Mouse (Mus musculus): ENCODE results near the gene Plch2. TPM values are rescaled to one million over a fixed set of nuclear protein-coding genes. Genes with fewer than 3 reads are reported as not detected.

Gene Plch2
- polyA plus RNA-seq, 1 experiment from 2014 or later, result 13.3 TPM

GRCm38 (mm10) chr4:155042606-155043288, 13.8 kb downstream of the Plch2 start:
- no peaks in the 10 kb centered on the region for H3K9me3 ChIP-seq (ENCODE audit: control insufficient read depth, low read length)
- ATAC-seq (replicated peaks; ENCODE audit: low FRiP score, low TSS enrichment, low read depth) (no peak), DNase-seq (ENCODE audit: low spot score) (no peak)
- peak overlapping the region; percentile 51 for H3K4me2 ChIP-seq (ENCODE audit: low read length)
- H3K4me1 ChIP-seq (replicated peaks; ENCODE audit: control insufficient read depth, insufficient read depth, low read length), result no peaks in the 10 kb centered on the region
- 6% methylated on average over 40 of the region's 65 CpGs for WGBS
- H3K36me3 ChIP-seq (ENCODE audit: control insufficient read depth, insufficient read depth, low read length), result no peaks in the 10 kb centered on the region
- peaks cover 44% of the 10 kb centered on the region for H3K27me3 ChIP-seq (replicated peaks; ENCODE audit: control insufficient read depth, insufficient read depth, low read length)
- H3K9ac ChIP-seq (ENCODE audit: low read length), result no peak overlapping the region
- peak overlapping the region; percentile 22 for H3K4me3 ChIP-seq (ENCODE audit: low read depth, low read length)
- H3K27ac ChIP-seq (ENCODE audit: low read depth), result no peak overlapping the region

GRCm38 (mm10) chr4:155040696-155041095, 15.9 kb downstream of the Plch2 start:
- Histone ChIP-seq H3K9ac (ENCODE audit: low read length) (no peak overlapping the region), H3K9me3 (ENCODE audit: control insufficient read depth, low read length) (no peaks in the 10 kb centered on the region), H3K4me1 (replicated peaks; ENCODE audit: control insufficient read depth, insufficient read depth, low read length) (no peaks in the 10 kb centered on the region), H3K27ac (ENCODE audit: low read depth) (no peak overlapping the region), H3K27me3 (replicated peaks; ENCODE audit: control insufficient read depth, insufficient read depth, low read length) (peaks cover 43% of the 10 kb centered on the region), H3K36me3 (ENCODE audit: control insufficient read depth, insufficient read depth, low read length) (no peaks in the 10 kb centered on the region), H3K4me3 (ENCODE audit: low read depth, low read length) (no peak overlapping the region), H3K4me2 (ENCODE audit: low read length) (no peak overlapping the region)
- DNase-seq (ENCODE audit: low spot score) (no peak), ATAC-seq (replicated peaks; ENCODE audit: low FRiP score, low TSS enrichment, low read depth) (no peak)
- WGBS, result 70% methylated on average over 6 of the region's 6 CpGs

GRCm38 (mm10) chr4:155040197-155040596, 16.4 kb downstream of the Plch2 start:
- Histone ChIP-seq H3K9ac (ENCODE audit: low read length) (no peak overlapping the region), H3K4me2 (ENCODE audit: low read length) (no peak overlapping the region), H3K36me3 (ENCODE audit: control insufficient read depth, insufficient read depth, low read length) (no peaks in the 10 kb centered on the region), H3K4me1 (replicated peaks; ENCODE audit: control insufficient read depth, insufficient read depth, low read length) (no peaks in the 10 kb centered on the region), H3K4me3 (ENCODE audit: low read depth, low read length) (no peak overlapping the region), H3K9me3 (ENCODE audit: control insufficient read depth, low read length) (no peaks in the 10 kb centered on the region), H3K27me3 (replicated peaks; ENCODE audit: control insufficient read depth, insufficient read depth, low read length) (peaks cover 38% of the 10 kb centered on the region), H3K27ac (ENCODE audit: low read depth) (no peak overlapping the region)
- 55% methylated on average over 9 of the region's 9 CpGs for WGBS
- ATAC-seq (replicated peaks; ENCODE audit: low FRiP score, low TSS enrichment, low read depth), result no peak
- DNase-seq (ENCODE audit: low spot score), result no peak

GRCm38 (mm10) chr4:155034787-155035186, 21.8 kb downstream of the Plch2 start:
- H3K4me1 ChIP-seq (replicated peaks; ENCODE audit: control insufficient read depth, insufficient read depth, low read length), result no peaks in the 10 kb centered on the region
- DNase-seq (ENCODE audit: low spot score), result no peak
- H3K4me3 ChIP-seq (ENCODE audit: low read depth, low read length), result no peak overlapping the region
- no peak overlapping the region for H3K4me2 ChIP-seq (ENCODE audit: low read length)
- H3K27ac ChIP-seq (ENCODE audit: low read depth), result no peak overlapping the region
- H3K9me3 ChIP-seq (ENCODE audit: control insufficient read depth, low read length), result no peaks in the 10 kb centered on the region
- no peaks in the 10 kb centered on the region for H3K36me3 ChIP-seq (ENCODE audit: control insufficient read depth, insufficient read depth, low read length)
- WGBS, result 66% methylated on average over 13 of the region's 13 CpGs
- no peaks in the 10 kb centered on the region for H3K27me3 ChIP-seq (replicated peaks; ENCODE audit: control insufficient read depth, insufficient read depth, low read length)
- ATAC-seq (replicated peaks; ENCODE audit: low FRiP score, low TSS enrichment, low read depth), result no peak
- no peak overlapping the region for H3K9ac ChIP-seq (ENCODE audit: low read length)

- no peaks in the 10 kb centered on the region for H3K36me3 ChIP-seq (ENCODE audit: control insufficient read depth, insufficient read depth, low read length)
- H3K4me1 ChIP-seq (replicated peaks; ENCODE audit: control insufficient read depth, insufficient read depth, low read length), result no peaks in the 10 kb centered on the region
- no peak overlapping the region for H3K27ac ChIP-seq (ENCODE audit: low read depth)
- 47% methylated on average over 7 of the region's 7 CpGs for WGBS
- H3K9me3 ChIP-seq (ENCODE audit: control insufficient read depth, low read length), result no peaks in the 10 kb centered on the region
- DNase-seq (ENCODE audit: low spot score), result no peak
- no peak overlapping the region for H3K9ac ChIP-seq (ENCODE audit: low read length)
- no peak overlapping the region for H3K4me3 ChIP-seq (ENCODE audit: low read depth, low read length)
- H3K27me3 ChIP-seq (replicated peaks; ENCODE audit: control insufficient read depth, insufficient read depth, low read length), result no peaks in the 10 kb centered on the region
- ATAC-seq (replicated peaks; ENCODE audit: low FRiP score, low TSS enrichment, low read depth), result no peak
- H3K4me2 ChIP-seq (ENCODE audit: low read length), result no peak overlapping the region
These were observed 22.4 kb downstream of the Plch2 start for GRCm38 (mm10) chr4:155034202-155034601.

- Histone ChIP-seq H3K9me3 (ENCODE audit: control insufficient read depth, low read length) (no peaks in the 10 kb centered on the region), H3K27me3 (replicated peaks; ENCODE audit: control insufficient read depth, insufficient read depth, low read length) (no peaks in the 10 kb centered on the region), H3K4me1 (replicated peaks; ENCODE audit: control insufficient read depth, insufficient read depth, low read length) (no peaks in the 10 kb centered on the region), H3K36me3 (ENCODE audit: control insufficient read depth, insufficient read depth, low read length) (no peaks in the 10 kb centered on the region), H3K4me3 (ENCODE audit: low read depth, low read length) (no peak overlapping the region), H3K4me2 (ENCODE audit: low read length) (no peak overlapping the region), H3K27ac (ENCODE audit: low read depth) (no peak overlapping the region), H3K9ac (ENCODE audit: low read length) (no peak overlapping the region)
- 44% methylated on average over 6 of the region's 6 CpGs for WGBS
- ATAC-seq (replicated peaks; ENCODE audit: low FRiP score, low TSS enrichment, low read depth) (no peak), DNase-seq (ENCODE audit: low spot score) (no peak)
These were observed 23.5 kb downstream of the Plch2 start for GRCm38 (mm10) chr4:155033115-155033514.

- DNase-seq (ENCODE audit: low spot score) (no peak), ATAC-seq (replicated peaks; ENCODE audit: low FRiP score, low TSS enrichment, low read depth) (no peak)
- Histone ChIP-seq H3K4me1 (replicated peaks; ENCODE audit: control insufficient read depth, insufficient read depth, low read length) (peaks cover 3% of the 10 kb centered on the region), H3K36me3 (ENCODE audit: control insufficient read depth, insufficient read depth, low read length) (no peaks in the 10 kb centered on the region), H3K4me2 (ENCODE audit: low read length) (no peak overlapping the region), H3K9ac (ENCODE audit: low read length) (no peak overlapping the region), H3K27me3 (replicated peaks; ENCODE audit: control insufficient read depth, insufficient read depth, low read length) (no peaks in the 10 kb centered on the region), H3K9me3 (ENCODE audit: control insufficient read depth, low read length) (no peaks in the 10 kb centered on the region), H3K4me3 (ENCODE audit: low read depth, low read length) (no peak overlapping the region), H3K27ac (ENCODE audit: low read depth) (no peak overlapping the region)
- WGBS, result 90% methylated on average over 11 of the region's 11 CpGs
These were observed 32.2 kb downstream of the Plch2 start for GRCm38 (mm10) chr4:155024170-155025010.

- 59% methylated on average over 7 of the region's 7 CpGs for WGBS
- no peak overlapping the region for H3K9ac ChIP-seq (ENCODE audit: low read length)
- peaks cover 9% of the 10 kb centered on the region for H3K4me1 ChIP-seq (replicated peaks; ENCODE audit: control insufficient read depth, insufficient read depth, low read length)
- DNase-seq (ENCODE audit: low spot score) (no peak), ATAC-seq (replicated peaks; ENCODE audit: low FRiP score, low TSS enrichment, low read depth) (no peak)
- H3K4me2 ChIP-seq (ENCODE audit: low read length), result no peak overlapping the region
- H3K27me3 ChIP-seq (replicated peaks; ENCODE audit: control insufficient read depth, insufficient read depth, low read length), result no peaks in the 10 kb centered on the region
- no peaks in the 10 kb centered on the region for H3K9me3 ChIP-seq (ENCODE audit: control insufficient read depth, low read length)
- H3K27ac ChIP-seq (ENCODE audit: low read depth), result no peak overlapping the region
- no peak overlapping the region for H3K4me3 ChIP-seq (ENCODE audit: low read depth, low read length)
- no peaks in the 10 kb centered on the region for H3K36me3 ChIP-seq (ENCODE audit: control insufficient read depth, insufficient read depth, low read length)
These were observed 34.2 kb downstream of the Plch2 start for GRCm38 (mm10) chr4:155022228-155022855.

Data from intestine, embryonic 14.5 days (tissue).